ENCODE assay signal across 21 mouse cellular contexts in the genomic region with DNA sequence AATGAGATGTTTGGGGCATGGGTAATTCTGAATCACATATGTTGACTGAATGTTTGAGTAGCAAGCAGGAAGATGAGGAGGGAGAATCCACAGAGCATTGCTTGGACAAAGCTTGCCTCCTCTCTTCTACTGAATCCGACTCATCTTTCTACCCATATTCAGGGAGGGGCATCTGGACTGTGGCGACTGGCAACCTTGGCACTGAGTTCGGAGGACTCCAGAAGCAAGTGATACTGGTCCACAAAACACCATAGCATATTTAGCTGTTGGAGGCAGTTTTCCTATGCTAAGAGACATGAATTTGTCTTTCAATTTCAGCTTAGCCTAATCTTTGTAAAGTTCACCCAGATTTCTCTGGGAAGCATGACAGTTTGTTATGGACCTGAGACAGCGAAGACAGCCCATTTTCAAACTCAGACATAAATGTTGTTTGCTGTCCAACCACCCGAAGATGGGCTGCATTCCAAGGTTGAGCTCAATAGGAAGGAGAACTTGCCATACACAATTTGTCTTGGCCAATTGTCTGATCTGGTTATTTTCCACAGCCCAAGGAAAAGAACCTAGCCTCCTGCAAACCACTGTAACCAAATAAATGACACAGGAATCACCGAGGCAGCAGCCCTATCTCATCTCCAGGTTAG.
DNase-seq lines count a peak whose midpoint lies in the region; TF ChIP-seq lines count a peak whose summit lies in the region.
"Had no signal": no experiment of that assay in that cellular context is flagged by ENCODE, and none has a peak within 500 bp of the region (broad histone marks: within the 10 kb centered on the region; RNA-seq: fewer than 3 reads in every experiment).

No protein-coding gene starts in this region.

- intact Hi-C loops in left cerebral cortex, postnatal 4 days (cut with DNase I), result no loop called here
- intact Hi-C loops in gastrocnemius, adult 2 months (cut with DNase I), result no loop called here

- H3K4me3 ChIP-seq in gastrocnemius, adult 2 months, result no peak overlapping the region
- H3K4me3 ChIP-seq: embryonic facial prominence, embryonic 15.5 days; erythroblast, embryonic 14.5 days; forebrain, embryonic 10.5 days; heart, embryonic 10.5 days; hindbrain, embryonic 13.5 days had no signal

- TF ChIP-seq CTCF in gastrocnemius, adult 2 months (IDR thresholded peaks at IDR 0.05), result no peak

- H3K27ac ChIP-seq in gastrocnemius, adult 2 months, result no peak overlapping the region
- H3K27ac ChIP-seq: embryonic facial prominence, embryonic 15.5 days; forebrain, embryonic 10.5 days; heart, embryonic 10.5 days; hindbrain, embryonic 13.5 days; hindbrain, postnatal 0 days had no signal

- peak; percentile 3 for DNase-seq in left cerebral cortex, postnatal 4 days
- DNase-seq in left cerebral cortex, adult 9 months (ENCODE audit: low spot score in 2 of 2), result no peak
- peak; percentile 51 for DNase-seq in cerebellum, adult 11-12 months
- DNase-seq in cerebellum, adult 9-10 months, result peak; percentile 69
- peak; percentile 33 to 59 for DNase-seq in cerebellum, postnatal 25 days
- DNase-seq in right cerebral cortex, postnatal 4 days, result no peak
- DNase-seq in urinary bladder, postnatal 4 days (ENCODE audit: low spot score in 2 of 2), result no peak
- DNase-seq in gastrocnemius, adult 2 months, result no peak
- DNase-seq: adrenal gland, adult 2 months; adrenal gland, postnatal 25 days; embryo, embryonic 11 days; gastrocnemius, postnatal 36 days; heart, adult 11 months; heart, postnatal 14 days; kidney, adult 18-20 months had no signal

Comparison
In these comparisons a context has a peak if more than half of its experiments do, and no peak if none do; other contexts are left out.
1. DNase-seq: peak in left cerebral cortex, postnatal 4 days (single experiment), cerebellum, adult 11-12 months (single experiment), cerebellum, adult 9-10 months (single experiment) and cerebellum, postnatal 25 days (2 of 2); none in left cerebral cortex, adult 9 months (0 of 2), right cerebral cortex, postnatal 4 days (single experiment), urinary bladder, postnatal 4 days (0 of 2) and gastrocnemius, adult 2 months (single experiment).